Mouse (Mus musculus): ENCODE measurements around the gene Ehd3. TPM values are rescaled to one million over a fixed set of nuclear protein-coding genes. Genes with fewer than 3 reads are reported as not detected.

Gene Ehd3
- 1 to 10 TPM; 5.9 to 6.3 TPM for total RNA-seq (2021)
- long read RNA-seq, experiment 1, transcript Ehd3-201 (6 exons, 3,659 nt): major isoform, 9 of 10 reads
- long read RNA-seq, experiment 1, partial matches to known transcripts: 0 of 10 reads
- long read RNA-seq, experiment 1, other reads (novel, unspliced or antisense): 1 of 10 reads
- long read RNA-seq, experiment 2, transcript Ehd3-201 (6 exons, 3,659 nt): major isoform, 9 of 18 reads
- long read RNA-seq, experiment 2, partial matches to known transcripts: 0 of 18 reads
- long read RNA-seq, experiment 2, other reads (novel, unspliced or antisense): 6 of 18 reads

DNA sequence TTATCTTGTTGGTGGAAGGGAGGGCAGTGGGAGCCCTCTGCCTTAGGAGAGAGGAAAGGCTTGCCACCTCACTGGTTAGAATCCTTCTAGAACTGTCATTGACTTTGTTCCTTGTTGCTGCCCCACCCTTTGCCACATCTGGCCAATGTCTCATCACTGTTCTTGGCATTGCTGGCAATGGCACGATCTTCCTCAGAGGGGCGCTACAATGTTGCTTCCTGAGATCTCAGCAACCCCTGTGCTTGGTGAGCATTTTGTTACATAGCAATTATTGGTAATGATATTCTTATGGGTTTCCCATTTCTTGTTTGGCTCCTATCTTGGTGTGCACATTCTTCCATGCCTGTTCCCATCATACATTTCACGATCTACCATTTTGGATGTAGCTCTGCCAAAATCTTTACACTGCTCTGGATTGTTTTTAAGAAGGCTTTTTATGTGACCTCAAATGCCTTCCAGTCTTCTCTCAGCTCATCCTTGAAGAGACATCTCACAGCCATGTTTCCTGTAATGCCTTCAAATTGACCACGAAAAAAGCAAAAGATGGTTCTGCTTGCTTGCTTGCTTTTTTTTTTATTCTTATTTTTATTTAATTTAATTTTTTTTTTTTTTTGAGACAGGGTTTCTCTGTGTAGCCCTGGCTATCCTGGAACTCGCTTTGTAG, at the start of gene Ehd3:
Gene Ehd3, plus strand, starts transcription at position 614 of the 664 bp plus-strand sequence.
- DNase-seq (ENCODE audit: low spot score): no peak

DNA sequence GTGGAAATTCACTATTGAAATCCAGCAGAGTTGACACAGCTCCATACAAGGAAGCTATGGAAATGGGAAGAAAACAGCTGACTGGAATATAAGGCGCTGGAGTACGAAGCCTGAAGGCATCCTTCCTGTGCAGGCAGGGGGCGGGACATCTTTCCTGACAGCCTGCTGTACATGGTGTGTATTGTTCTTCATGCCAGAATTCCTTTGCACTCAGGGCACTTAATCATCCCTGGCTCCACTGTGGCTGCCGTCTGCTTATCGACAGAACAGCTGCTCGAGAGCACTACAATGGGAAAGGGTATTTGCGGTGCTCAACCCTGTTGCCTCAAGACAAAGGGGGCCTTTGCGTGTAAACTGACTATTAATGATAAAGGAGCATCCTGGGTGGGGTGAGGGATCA, 33.0 kb upstream of the Ehd3 start:
- DNase-seq (ENCODE audit: low spot score): no peak

DNA sequence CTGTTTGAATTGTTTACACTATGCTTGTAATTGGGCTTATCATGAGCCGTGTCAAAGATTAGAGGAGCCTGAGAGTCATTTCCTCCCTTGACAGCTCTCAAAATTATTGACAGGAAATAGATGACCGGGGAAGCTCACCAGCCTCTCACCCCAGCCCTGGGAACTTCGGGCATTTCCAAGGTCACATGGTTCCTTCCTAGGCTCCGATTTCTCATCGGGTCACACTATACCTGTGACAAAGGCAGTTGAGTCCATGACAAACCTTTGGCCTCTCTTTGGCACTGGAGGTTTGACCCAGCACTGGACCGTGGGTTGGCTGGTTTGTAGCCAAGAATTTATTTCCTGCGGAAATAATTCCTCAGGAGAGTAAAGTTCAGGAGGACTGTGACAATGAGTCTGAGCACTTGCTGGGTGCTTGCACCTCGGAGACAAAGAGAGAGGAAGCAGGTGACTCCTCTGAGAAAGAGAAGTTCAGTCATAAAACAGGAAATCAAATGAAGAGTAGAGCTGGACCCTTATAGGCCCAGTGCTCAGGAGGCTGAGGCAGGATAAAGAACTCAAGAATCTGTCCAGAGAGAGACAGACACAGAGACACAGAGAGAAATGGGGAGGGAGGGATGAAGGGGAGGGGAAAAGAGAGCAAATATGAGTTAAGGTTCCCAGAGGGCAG, 17.2 kb upstream of the Ehd3 start:
- DNase-seq (ENCODE audit: low spot score): no peak

DNA sequence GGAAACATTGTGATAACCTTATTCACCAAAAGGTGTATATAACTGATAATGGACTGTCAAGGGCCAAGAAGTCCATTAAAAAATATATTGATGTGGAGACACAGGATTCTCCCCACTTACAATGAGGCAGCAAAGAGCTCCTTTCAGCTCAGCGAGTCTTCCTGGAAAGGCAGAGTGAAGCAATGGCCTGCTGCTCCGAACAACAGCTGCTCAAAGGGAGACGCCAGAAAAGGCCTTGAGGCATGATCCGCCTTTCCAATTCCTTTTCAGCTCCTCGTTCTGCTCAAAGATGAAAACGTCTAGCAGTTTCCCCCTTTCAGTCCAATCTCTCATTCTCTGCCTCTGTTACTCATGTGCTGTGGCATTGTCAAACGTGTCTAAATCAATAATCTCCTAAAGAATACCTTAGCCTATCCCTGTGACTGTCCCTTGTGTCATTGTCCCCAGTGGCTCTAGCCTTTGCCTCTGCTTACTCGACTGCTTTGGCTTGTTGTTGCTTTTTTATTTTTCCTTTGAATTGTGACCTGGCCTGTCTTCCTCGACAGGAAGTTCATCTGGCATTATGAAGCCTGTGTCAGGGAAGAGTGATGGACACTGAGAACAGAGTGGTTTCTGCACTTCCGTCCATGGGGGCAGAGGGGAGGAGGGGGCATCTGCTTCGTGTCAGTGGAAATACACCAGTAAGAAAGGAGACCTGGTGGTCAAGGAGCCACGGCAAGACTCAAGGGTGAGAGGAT, 13.5 kb upstream of the Ehd3 start:
- no peak for DNase-seq (ENCODE audit: low spot score)

DNA sequence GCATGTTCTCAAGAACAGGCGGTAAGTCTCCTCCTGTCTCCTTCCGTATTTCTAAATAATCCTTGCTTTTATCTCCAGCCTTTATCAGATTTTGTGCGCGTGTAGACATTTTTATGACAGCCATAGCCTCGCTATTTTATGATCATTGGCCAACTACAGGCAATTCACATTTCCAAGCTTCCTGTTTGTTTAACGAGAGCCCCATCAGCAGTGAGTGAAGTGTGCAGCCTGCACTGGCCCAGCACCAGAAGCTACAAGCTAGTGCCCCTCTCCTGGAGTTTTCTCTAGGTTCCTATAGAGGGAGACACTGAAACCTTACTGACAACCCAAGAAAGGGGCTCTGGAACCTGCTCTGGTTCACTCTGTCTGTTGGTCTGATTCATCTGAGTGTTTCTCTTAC, 7.1 kb upstream of the Ehd3 start:
- no peak for DNase-seq (ENCODE audit: low spot score)

DNA sequence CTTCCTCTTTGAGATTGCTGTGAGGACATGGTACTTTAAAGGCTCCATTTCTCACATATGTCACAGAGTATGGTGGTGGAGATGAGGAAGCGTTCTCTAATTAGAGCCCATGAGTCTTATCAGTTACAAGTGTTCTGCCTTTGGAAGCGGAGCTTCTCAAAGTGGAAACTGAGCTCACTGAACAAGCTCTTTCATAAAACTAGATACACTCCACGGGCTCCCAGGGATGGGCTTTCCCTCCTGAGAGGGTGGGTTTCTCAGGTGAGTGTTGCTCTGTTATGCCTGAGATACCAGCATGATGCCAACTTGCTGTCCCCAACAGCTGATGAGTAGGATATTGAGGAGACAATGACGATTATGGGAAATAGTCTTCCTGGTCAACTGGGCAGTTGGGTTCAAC, 6.2 kb upstream of the Ehd3 start:
- DNase-seq (ENCODE audit: low spot score): no peak

DNA sequence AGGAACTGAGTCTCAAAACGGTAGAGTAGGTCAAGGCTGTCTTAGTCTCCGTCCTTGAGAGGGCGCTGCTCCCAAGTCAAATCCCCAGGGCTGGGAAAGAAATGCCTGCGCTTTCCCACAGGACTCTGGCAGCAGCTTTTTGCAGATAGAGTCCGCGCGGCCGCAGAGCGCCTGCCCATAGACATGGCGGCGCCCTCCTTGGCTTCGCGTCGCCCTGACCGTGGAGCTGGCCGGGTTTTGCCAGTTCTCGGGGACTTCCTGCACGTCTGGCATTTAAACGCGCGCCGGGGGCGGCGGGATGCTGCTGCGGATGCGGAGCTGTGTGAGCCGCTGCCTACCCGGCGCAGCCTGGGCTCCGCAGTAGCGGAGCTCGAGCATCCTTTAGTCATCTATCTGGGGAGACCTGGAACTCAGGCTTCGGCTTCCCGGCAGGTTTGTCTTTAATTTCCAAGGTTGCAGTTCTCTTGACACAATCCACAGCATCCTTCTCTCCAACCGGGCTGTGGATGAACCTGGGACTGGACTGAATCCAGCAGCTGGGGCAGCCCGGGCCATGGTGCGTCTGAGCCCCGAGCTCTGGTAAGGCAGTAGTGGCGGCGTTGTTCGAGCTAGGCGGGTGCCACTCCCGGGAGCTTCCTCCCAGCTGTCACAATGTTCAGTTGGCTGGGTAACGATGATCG, 798 bp downstream of the Ehd3 start:
- DNase-seq (ENCODE audit: low spot score): peak; percentile 91

DNA sequence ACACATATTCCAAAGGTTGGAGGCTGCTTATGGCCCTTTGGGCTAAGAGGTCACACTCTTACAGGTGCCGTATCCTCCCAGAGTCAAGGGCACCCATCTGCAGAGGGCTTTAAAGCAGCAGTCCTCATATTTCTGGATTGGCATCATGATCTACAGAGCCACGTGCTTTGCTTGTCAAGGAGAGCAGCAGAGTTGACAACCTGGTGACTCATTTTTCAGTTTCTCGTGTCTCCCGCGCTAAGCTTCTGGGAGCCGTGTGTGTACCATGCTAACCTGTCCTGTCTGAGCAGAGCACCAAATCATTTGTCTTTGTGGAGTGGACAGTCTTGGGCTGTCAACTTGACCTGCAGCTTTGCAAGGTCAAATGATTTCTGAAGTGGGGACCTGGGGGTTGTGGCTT, 2.4 kb downstream of the Ehd3 start:
- no peak for DNase-seq (ENCODE audit: low spot score)

DNA sequence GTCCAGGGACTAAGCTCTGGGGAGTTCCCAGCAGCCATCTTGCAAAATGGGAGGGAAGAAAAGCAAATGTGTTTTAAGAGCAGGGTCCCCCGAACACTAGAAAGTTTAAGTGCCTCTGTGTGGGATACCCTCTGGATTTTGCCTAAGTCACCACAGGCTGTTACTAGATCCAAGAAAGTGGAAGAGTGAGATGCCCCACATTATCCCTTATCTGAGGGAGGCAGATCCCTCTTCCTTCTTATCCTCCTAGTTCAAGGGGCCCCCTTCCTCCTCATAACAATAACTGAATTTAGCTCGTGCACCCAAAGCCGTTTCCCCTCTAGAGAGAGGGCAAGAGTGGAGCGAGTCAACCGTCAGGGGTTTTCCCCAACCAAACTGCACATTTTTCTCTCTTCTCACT, 3.3 kb downstream of the Ehd3 start:
- DNase-seq (ENCODE audit: low spot score): no peak

DNA sequence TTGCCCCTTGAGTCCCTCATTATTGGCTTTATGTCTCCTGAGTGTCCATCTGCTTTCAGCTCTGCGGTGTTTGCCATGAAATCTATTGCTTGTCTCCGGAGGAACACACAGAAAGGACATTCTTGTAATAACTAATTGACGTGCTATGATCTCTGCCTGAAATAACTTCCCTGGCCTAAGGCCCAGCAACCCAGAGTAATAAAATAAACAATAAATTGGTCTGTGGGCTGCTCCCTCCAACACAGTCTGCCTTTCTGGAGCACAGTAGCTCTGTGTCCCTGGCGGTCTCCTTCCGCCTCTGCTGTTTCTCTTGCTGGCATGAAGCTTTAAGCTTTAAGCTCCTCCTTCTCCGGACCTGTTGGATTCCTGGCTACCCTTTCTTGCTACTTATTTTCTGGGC, 4.5 kb downstream of the Ehd3 start:
- no peak for DNase-seq (ENCODE audit: low spot score)

DNA sequence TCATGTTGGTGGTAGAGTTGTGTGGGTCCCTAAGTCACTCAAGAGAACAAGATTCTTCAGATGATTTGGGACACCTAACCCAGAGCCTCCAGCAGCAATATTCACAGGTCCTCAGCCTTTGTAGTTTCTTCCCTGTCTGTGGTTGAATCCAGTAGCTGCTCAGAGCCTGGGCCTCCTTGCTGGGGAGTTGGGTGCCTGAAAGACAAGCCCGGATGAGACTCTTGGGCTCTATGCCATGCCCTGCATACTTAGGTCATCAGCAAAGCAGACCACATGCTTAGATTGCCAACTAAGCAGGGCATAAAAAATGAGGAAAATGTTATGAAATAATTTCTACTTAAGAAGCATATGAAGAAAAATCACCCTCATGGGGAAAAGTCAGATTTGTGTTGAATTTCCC, 6.9 kb downstream of the Ehd3 start:
- no peak for DNase-seq (ENCODE audit: low spot score)

DNA sequence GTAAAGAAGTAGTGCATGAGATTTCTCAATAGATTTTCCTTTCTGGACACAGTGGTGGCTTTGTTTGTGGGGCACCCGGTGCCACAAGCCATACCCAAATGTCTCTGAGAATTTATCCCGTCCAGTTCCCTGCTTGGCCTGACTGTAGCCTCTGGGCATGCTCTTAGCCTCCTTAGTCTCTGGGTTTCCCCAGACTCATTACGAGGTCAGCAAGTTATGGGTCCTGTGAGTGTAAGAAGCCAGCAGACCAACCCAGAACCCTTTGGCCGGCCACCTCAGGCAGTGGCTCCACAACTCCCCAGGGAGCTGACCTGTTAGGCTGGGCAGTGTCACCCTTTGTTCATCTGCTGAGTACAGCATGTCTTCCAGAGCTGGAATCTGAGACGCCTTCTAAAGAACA, 7.6 kb downstream of the Ehd3 start:
- DNase-seq (ENCODE audit: low spot score): peak; percentile 88

DNA sequence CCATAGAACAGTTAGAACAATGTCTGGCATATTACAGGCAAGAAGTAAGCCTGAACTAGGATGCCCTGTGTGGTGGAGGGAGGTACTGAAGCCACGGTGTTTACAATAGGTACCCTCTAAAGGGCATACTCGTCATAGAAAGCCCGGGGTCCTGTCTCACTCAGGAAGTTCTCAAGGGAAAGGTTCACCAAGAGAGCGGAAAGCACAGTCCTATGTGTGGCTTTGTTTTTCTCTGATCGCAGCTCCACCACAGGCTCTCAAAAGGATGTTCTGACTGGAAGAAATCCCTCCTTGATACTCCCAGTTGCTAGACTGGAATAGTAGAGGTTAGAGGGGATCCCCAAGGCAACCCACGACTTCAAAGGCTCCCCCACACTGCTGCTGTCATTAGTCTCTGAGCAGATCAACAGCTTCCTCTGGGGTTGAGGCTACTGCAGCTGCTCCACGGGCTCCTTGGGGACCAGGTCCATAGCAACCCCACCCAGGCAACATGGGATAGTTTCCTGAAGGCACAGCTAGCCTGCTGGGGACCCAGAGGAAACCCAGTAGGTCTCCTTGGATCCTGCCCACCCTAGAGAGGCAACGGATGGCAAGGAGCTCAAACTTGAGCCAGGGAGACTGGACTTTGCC, 9.2 kb downstream of the Ehd3 start:
- no peak for DNase-seq (ENCODE audit: low spot score)

DNA sequence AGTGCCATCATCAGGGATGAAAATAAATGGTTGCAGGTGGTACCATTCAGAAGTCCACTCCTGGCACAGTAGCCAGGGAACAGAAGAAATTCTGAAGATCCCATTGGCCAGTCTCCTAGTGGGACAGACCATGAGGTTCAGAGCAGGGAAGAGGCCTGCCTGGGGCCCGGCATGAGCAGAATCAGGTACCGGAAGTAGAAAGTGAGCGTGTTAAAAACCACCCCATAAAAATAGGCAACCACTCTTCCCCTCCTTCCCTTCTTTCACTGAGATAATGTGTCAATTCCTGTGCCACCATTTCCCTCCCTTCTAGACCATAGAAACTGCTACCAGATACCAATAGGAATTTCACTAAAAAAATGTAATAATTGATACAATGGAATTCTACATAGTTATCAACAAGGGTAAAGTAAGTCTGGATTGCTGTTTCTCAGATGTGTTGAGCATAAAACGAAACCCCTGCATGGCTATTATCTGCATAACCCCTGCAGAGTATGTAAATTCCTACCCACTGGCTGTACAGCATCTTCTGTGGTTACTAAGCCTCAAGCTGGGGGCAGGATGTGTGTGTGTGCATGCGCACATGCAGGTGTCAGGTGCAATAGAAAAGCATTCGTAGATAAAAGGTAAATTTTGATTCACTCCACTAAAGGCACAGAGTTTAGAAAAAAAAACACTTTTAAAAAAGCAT, 10.7 kb downstream of the Ehd3 start:
- no peak for DNase-seq (ENCODE audit: low spot score)

DNA sequence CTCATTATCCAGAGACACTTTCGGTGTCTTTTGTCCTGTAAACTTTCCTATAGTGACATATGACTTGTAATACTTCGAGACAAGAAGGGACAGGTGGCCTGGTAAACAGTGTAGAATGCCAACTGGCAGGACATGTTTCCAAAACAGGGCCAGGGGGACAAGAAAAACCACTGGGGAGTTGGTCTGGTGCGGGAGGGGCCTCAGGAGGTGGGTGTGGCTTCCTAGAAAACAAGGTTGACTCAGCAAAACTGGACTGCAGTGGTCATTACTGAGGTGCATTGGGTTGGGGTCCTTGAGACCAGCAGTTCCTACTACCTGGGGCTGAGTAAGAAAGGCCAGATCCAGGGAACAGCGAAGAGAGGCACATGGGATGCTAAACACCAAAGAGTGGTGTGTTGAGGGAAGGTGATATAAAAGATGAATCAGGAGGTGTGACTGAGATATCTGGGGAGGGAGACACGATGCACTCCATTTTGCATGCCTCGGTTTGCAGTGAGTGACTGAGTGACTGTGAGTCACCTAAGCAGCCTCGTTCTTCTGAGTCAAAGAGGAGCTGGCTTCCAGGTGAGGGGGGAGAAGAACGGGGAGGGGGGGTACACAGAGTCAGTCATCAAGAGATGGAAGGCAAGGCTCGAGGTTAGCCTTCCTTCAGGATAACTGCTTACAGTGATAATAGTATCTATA, 13.9 kb downstream of the Ehd3 start:
- DNase-seq (ENCODE audit: low spot score): peak; percentile 60

DNA sequence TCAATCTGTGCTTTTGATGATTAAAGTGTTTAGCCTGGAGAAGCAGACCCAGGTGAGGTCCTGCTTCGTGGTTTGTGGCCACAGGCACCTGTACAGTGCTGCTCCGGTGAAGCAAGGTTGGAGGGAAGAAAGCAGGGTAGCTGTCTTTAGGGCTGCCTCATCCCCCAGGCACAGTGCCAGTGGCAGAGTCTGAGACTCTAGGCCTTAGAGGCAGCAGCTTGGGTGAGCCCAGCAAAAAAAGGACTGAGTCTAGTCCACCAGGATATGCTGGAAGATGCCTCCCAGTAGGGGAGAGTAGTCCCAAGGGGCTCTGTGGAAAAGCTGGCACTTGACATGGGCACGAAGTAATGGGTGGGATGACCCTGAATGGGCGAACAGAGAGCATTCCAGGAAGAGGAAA, 15.0 kb downstream of the Ehd3 start:
- DNase-seq (ENCODE audit: low spot score): no peak

DNA sequence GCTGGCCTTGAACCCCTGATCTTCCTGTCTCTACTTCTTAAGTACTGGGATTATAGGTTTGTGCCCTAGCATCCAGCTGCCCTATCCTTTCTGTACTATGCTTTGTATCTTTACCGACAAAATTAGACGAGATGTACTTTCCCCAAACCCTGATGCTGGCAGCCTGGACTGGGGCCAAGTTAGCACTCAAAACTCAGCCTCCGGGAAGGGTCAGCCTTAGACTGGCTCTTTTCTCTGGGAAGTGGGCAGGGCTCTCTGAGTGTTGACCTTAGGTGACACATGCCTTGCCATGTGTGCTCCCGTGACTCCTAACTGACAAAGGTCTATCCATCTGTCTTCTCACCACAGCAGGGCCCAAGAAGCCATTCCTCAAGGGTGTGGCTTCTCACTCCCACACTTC, 16.8 kb downstream of the Ehd3 start:
- no peak for DNase-seq (ENCODE audit: low spot score)

DNA sequence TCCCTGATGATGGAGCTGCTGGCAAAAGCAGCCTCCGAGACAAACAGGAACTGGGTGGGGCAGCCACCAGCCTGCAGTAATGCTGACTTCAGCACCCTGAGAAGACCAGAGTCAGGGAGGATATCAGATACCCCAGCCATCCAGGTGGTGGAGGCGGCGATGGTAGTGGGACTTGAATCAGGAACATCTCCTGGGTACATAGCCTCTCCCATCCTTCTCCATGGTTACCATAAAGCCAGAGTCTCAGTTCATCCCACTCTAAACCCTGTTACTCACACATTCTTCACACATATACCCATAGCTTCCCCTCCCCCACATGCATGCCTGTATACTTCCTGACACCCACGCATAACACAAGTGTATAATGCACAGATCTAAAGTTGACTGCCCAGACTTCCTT, 18.3 kb downstream of the Ehd3 start:
- no peak for DNase-seq (ENCODE audit: low spot score)

DNA sequence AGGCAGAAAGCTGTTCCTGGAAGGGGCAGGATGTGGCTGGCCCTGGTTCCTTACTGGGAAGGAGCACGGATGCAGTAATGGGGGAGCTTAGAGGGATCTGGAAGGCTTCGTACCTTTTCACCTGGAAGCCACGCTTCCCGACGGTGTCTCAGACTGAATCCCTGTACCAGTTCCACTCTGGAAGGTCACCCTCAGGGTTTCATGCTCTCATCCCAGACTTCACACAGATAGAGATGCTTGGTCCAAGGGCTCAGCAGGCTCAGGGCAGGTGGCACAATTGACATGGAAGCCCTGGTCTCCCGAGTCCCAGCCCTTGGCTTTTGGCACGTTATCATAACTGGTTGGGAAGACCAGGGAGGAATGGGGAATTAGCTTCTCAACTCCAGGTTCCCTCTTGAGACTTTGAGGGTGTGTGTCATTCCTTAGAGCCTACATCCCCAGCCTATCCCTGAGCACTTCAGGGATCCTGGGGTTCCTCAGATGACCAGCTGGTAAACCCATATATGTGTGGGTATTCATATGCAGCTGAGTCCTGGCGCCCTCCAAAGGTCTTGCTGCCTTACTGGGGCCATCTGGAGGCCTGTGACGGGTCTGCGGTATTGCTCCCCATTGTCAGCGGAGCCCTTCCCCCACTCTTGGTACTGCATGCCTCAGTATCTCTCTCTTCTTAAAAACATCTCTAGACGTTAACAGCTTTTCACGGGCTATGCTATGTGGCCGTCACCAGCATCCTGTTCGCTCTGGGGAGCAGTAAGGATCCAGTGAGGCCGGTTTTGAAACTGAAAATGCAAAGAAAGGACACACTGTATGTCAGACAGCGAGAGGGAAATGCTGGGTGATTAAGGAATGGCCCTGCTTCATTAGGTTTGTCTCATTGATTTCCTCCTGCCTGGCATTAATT, 19.4 kb downstream of the Ehd3 start:
- DNase-seq (ENCODE audit: low spot score): no peak
